ENCODE assay signal across 8 mouse cellular contexts in the genomic region with DNA sequence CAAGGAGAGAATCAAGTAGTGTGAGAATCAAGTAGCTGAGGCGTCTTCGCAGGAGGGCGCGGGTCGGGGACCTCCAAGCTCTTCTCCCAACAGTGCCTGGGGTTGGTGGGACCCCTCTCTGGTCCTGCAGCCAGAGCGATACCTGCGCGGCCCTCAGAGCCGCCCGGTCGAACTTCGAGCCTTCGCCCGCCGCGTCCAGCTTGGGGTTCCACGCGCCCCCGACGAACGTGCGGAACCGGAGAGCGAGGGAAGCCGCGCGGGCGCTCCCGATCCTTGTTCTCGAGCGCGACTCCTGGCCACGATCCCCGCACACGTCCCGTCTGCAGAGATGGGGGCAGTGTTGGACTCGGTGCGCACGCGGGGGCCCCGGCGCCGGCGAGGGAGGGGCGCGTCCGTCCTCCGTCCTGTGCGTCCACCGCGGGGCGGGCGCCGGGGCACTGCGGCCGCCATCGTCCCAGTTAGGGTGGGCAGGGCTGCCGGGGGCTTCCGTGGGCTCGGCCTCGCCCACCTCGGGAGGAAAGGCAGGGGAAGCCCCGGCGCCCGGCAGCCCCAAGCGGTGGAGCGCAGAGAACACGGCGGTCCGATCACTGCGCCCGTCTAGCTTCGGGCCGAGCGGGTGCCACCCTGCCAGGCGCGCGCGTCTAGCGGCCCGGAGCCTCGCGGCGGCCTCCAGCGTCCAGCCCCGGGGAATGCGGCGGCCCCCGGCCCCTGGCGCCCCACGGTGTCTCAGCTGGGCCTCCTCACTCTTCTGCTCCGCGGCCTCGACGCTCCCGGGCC. TPM values are rescaled to one million over a fixed set of nuclear protein-coding genes. Genes with fewer than 3 reads are reported as not detected.
DNase-seq lines count a peak whose midpoint lies in the region; ATAC-seq and TF ChIP-seq lines count a peak whose summit lies in the region.

Gene She (plus strand): TSS at position 556 of the 777 bp plus-strand sequence.

- H3K9me3 ChIP-seq in intestine, embryonic 14.5 days (ENCODE audit: control insufficient read depth, low read length): no peaks in the 10 kb centered on the region
- H3K9me3 ChIP-seq in liver, postnatal 0 days (ENCODE audit: low read length): no peaks in the 10 kb centered on the region

- no peak for TF ChIP-seq EP300 in liver, postnatal 0 days (IDR thresholded peaks at IDR 0.05; ENCODE audit: low read depth)

- peak; percentile 27; the same call in 1 of the 2 replicates for ATAC-seq in intestine, embryonic 14.5 days (replicated peaks; ENCODE audit: low FRiP score, low TSS enrichment, low read depth)
- peak; percentile 17; the same call in 1 of the 2 replicates for ATAC-seq in liver, postnatal 0 days

- peak within 1 kb of the TSS; percentile 63 for H3K27ac ChIP-seq in liver, adult 2 months (replicated peaks; ENCODE audit: insufficient read depth, low read depth, low read length)
- peak within 1 kb of the TSS; percentile 43; the same call in 1 of the 2 replicates for H3K27ac ChIP-seq in intestine, embryonic 14.5 days (ENCODE audit: low read depth)
- H3K27ac ChIP-seq in liver, postnatal 0 days (ENCODE audit: low read depth): peak within 1 kb of the TSS; percentile 50
- H3K27ac ChIP-seq in small intestine, adult 2 months (ENCODE audit: insufficient read depth, low read depth, low read length): no peak within 1 kb of the TSS; the same call in 1 of the 2 replicates

- peak within 1 kb of the TSS; percentile 86 for H3K4me3 ChIP-seq in liver, adult 2 months (ENCODE audit: insufficient read depth, low read depth, low read length)
- peak within 1 kb of the TSS; percentile 46 for H3K4me3 ChIP-seq in intestine, embryonic 14.5 days (ENCODE audit: low read depth, low read length)
- H3K4me3 ChIP-seq in liver, postnatal 0 days (ENCODE audit: low read depth, low read length): peak within 1 kb of the TSS; percentile 46
- H3K4me3 ChIP-seq in small intestine, adult 2 months (ENCODE audit: low read depth, low read length): peak within 1 kb of the TSS; percentile 64

- H3K4me1 ChIP-seq in liver, adult 2 months (ENCODE audit: control insufficient read depth, insufficient read depth, low read length): 0 out of 2 replicates have a peak, but pooled peaks cover 3% of the 10 kb centered on the region
- no peaks in the 10 kb centered on the region for H3K4me1 ChIP-seq in intestine, embryonic 14.5 days (replicated peaks; ENCODE audit: control insufficient read depth, insufficient read depth, low read length)
- H3K4me1 ChIP-seq in liver, postnatal 0 days (ENCODE audit: insufficient read depth): peaks cover 4% of the 10 kb centered on the region
- peaks cover 7% of the 10 kb centered on the region for H3K4me1 ChIP-seq in small intestine, adult 2 months (ENCODE audit: control insufficient read depth, insufficient read depth, insufficient read length, low read length)

- peaks cover 15% of the 10 kb centered on the region for H3K27me3 ChIP-seq in liver, adult 2 months (ENCODE audit: control insufficient read depth, insufficient read depth, low read length)
- H3K27me3 ChIP-seq in intestine, embryonic 14.5 days (replicated peaks; ENCODE audit: control insufficient read depth, insufficient read depth, low read length): peaks cover 64% of the 10 kb centered on the region
- peaks cover 62% of the 10 kb centered on the region for H3K27me3 ChIP-seq in liver, postnatal 0 days (ENCODE audit: insufficient read depth, low read length)
- peaks cover 19% of the 10 kb centered on the region for H3K27me3 ChIP-seq in small intestine, adult 2 months (ENCODE audit: control insufficient read depth, insufficient read depth, low read length)

- no peak for TF ChIP-seq POLR2A in liver, adult 2 months (IDR thresholded peaks at IDR 0.05; ENCODE audit: extremely low read depth, insufficient read depth, low read length)
- TF ChIP-seq POLR2A in small intestine, adult 2 months (IDR thresholded peaks at IDR 0.05; ENCODE audit: low read depth, low read length): no peak

- WGBS in liver, adult 2 months: 5% methylated on average over 79 of the region's 96 CpGs
- WGBS in intestine, embryonic 14.5 days: 2% methylated on average over 82 of the region's 96 CpGs
- WGBS in liver, postnatal 0 days (ENCODE audit: insufficient replicate concordance): 3% methylated on average over 76 of the region's 96 CpGs
- 3% methylated on average over 96 of the region's 96 CpGs for WGBS in small intestine, adult 2 months

- peak within 1 kb of the TSS; percentile 65 for H3K4me2 ChIP-seq in intestine, embryonic 14.5 days (ENCODE audit: low read length)
- peak within 1 kb of the TSS; percentile 57 for H3K4me2 ChIP-seq in liver, postnatal 0 days (ENCODE audit: low read depth, low read length)

- H3K36me3 ChIP-seq in liver, adult 2 months (ENCODE audit: control insufficient read depth, insufficient read depth, low read length): no peaks in the 10 kb centered on the region
- H3K36me3 ChIP-seq in intestine, embryonic 14.5 days (ENCODE audit: control insufficient read depth, insufficient read depth, low read length): no peaks in the 10 kb centered on the region
- no peaks in the 10 kb centered on the region for H3K36me3 ChIP-seq in liver, postnatal 0 days (replicated peaks; ENCODE audit: insufficient read depth, low read length)
- H3K36me3 ChIP-seq in small intestine, adult 2 months (ENCODE audit: control insufficient read depth, insufficient read depth, low read length): no peaks in the 10 kb centered on the region

- DNase-seq in liver, adult 2 months (ENCODE audit: extremely low read depth, low read depth, low spot score): no peak
- no peak for DNase-seq in liver
- DNase-seq in gastrocnemius, postnatal 25 days: peak; percentile 30
- no peak for DNase-seq in intestine, embryonic 14.5 days (ENCODE audit: low spot score)
- peak; percentile 30 for DNase-seq in liver, postnatal 0 days
- DNase-seq in cerebellum, postnatal 36 days: no peak
- no peak for DNase-seq in cerebellum, adult 8-10 months

- H3K79me2 ChIP-seq in liver, adult 2 months (ENCODE audit: control insufficient read depth, insufficient read depth, low read length): no peaks in the 10 kb centered on the region

- no peak for TF ChIP-seq CTCF in liver, adult 2 months (IDR thresholded peaks at IDR 0.05; ENCODE audit: low read depth, low read length)
- TF ChIP-seq CTCF in liver, postnatal 0 days (IDR thresholded peaks at IDR 0.05; ENCODE audit: low read depth): no peak
- no peak for TF ChIP-seq CTCF in small intestine, adult 2 months (IDR thresholded peaks at IDR 0.05; ENCODE audit: extremely low read depth, insufficient read length, insufficient replicate concordance, low read depth, low read length)

- H3K9ac ChIP-seq in liver, adult 2 months (ENCODE audit: low read depth, low read length): peak within 1 kb of the TSS; percentile 84
- H3K9ac ChIP-seq in intestine, embryonic 14.5 days (ENCODE audit: low read length): peak within 1 kb of the TSS; percentile 51
- peak within 1 kb of the TSS; percentile 55 for H3K9ac ChIP-seq in liver, postnatal 0 days (replicated peaks)

RNA-seq across cellular contexts. Expression of gene She, which starts in this region (rescaled TPM):
- total RNA-seq in liver, adult 2 months (2014; rRNA removed): 2.3 and 2.5 TPM in 2 replicates
- 0.78 TPM in 2 replicates for polyA plus RNA-seq in liver, adult 2 months (2012; rRNA removed)
- total RNA-seq in gastrocnemius, postnatal 25 days (2021): 1 to 10 TPM; 4.2 to 5.0 TPM
- 4.2 TPM in 2 replicates for polyA plus RNA-seq in intestine, embryonic 14.5 days (2014; fragmentation: Nextera tagmentation; extraction: Ambion mirVana)
- polyA plus RNA-seq in liver, postnatal 0 days (2015; fragmentation: Nextera tagmentation; extraction: Ambion mirVana): 0.92 and 1.00 TPM in 2 replicates
- polyA plus RNA-seq in small intestine, adult 2 months (2012; rRNA removed): 0.56 and 0.79 TPM in 2 replicates

Comparison
In these comparisons a context has a peak if more than half of its experiments do, and no peak if none do; other contexts are left out.
1. Peak in DNase-seq, ATAC-seq, H3K4me3 ChIP-seq, H3K27ac ChIP-seq, H3K9ac ChIP-seq and H3K4me2 ChIP-seq in liver, postnatal 0 days; RNA of the gene not detected or under 1 TPM.